Mouse (Mus musculus) megakaryocyte, embryonic 14.5 days (primary cell): Measurements from ENCODE around the gene Snx29.

Source experiments
- FLI1 ChIP-seq: IDR thresholded peaks from 2 replicates; pipeline ENCODE4 v1.6.1; 2012; ENCODE audit warnings: low read length, inconsistent platforms, mixed read lengths
- GATA1 ChIP-seq: IDR thresholded peaks from 3 replicates; pipeline ENCODE4 v1.6.1; 2012; ENCODE audit warnings: mixed read lengths, low read length, inconsistent platforms, borderline replicate concordance

- TF ChIP-seq FLI1 (no peak), GATA1 (no peak)
These were observed 45.7 kb downstream of the Snx29 start for GRCm38 (mm10) chr16:11368412-11368811.
